Mouse (Mus musculus) embryonic stem cell, embryonic (primary cell): Measurements from ENCODE around the gene Auts2.

Experiments
- CTCF ChIA-PET, 4 experiments: fragments of 300-600 bp in 2 of 4; fragments of 350-600 bp in 2 of 4; sonication (Branson Sonifier 250); formaldehyde crosslinking; loops; one replicate each; lab custom pipeline; 2022; ENCODE audit warnings: inconsistent platforms in 2 of 4; lab: Charles Lee
- POLR2A ChIA-PET, 4 experiments: fragments of 300-600 bp in 2 of 4; fragments of 350-600 bp in 2 of 4; sonication (Branson Sonifier 250); formaldehyde crosslinking; loops; one replicate each; lab custom pipeline; 2022; ENCODE audit warnings: antibody characterized with exemption in 4 of 4, inconsistent platforms in 1 of 4; lab: Charles Lee

The Auts2 gene

GRCm38 (mm10) chr5:132126626-132127025, 416.5 kb downstream of the Auts2 start:
- POLR2A ChIA-PET, result interaction anchor here in 1 of 4 experiments (2.0 kb wide), 1 partner anchor 11 kb away, joined by 5 read pairs; no protein-coding TSS in a partner anchor
- CTCF ChIA-PET, result interaction anchor here in 2 of 4 experiments (0.6 to 1.9 kb wide), 3 partner anchors 11 to 122 kb away, joined by 3 to 15 read pairs (median 6); no protein-coding TSS in a partner anchor

- ChIA-PET POLR2A (interaction anchor here in 2 of 4 experiments (0.6 to 1.7 kb wide), 2 partner anchors 11 to 337 kb away, joined by 3 to 5 read pairs; no protein-coding TSS in a partner anchor), CTCF (interaction anchor here (0.6 to 2.5 kb wide), 10 partner anchors 11 to 1686 kb away, joined by 3 to 15 read pairs (median 4); no protein-coding TSS in a partner anchor)
These were observed 427.5 kb downstream of the Auts2 start for GRCm38 (mm10) chr5:132115631-132116030.

GRCm38 (mm10) chr5:132114561-132115301, 428.4 kb downstream of the Auts2 start:
- POLR2A ChIA-PET, result interaction anchor here in 2 of 4 experiments (0.6 to 1.7 kb wide), 2 partner anchors 12 to 336 kb away, joined by 3 to 5 read pairs; no protein-coding TSS in a partner anchor
- CTCF ChIA-PET, result interaction anchor here (0.6 to 2.5 kb wide), 6 partner anchors 12 to 1687 kb away, joined by 3 to 15 read pairs (median 3); no protein-coding TSS in a partner anchor

- ChIA-PET CTCF (interaction anchor here in 1 of 4 experiments (0.5 kb wide), 1 partner anchor 1278 kb away, joined by 6 read pairs; no protein-coding TSS in a partner anchor), POLR2A (no interaction called here)
These were observed 429.7 kb downstream of the Auts2 start for GRCm38 (mm10) chr5:132113480-132113879.

DNA sequence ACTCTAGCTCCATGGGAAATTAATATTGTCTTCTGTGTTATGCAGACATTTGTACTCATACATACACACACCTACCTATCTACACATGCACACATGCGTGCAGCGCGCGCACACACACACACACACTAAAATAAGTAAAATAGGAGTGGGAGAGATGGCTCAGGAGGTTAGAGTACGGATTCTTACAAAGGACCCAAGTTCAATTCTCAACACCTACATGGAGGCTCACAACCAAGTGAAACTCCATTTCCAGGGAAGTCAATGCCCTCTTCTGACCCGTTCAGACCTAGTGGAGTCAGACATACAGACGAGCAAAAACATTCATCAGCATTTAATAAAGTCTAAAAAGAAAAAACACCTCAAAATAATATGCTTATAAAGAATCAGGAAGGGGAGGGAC, 430.5 kb downstream of the Auts2 start:
- ChIA-PET POLR2A (no interaction called here), CTCF (interaction anchor here in 1 of 4 experiments (0.5 kb wide), 1 partner anchor 1567 kb away, joined by 3 read pairs; no protein-coding TSS in a partner anchor)

GRCm38 (mm10) chr5:132102426-132102825, 440.7 kb downstream of the Auts2 start:
- ChIA-PET POLR2A (no interaction called here), CTCF (no interaction called here)

GRCm38 (mm10) chr5:132098461-132098860, 444.7 kb downstream of the Auts2 start:
- ChIA-PET CTCF (no interaction called here), POLR2A (no interaction called here)

GRCm38 (mm10) chr5:132092721-132093120, 450.4 kb downstream of the Auts2 start:
- POLR2A ChIA-PET, result interaction anchor here in 1 of 4 experiments (0.6 kb wide), 1 partner anchor 64 kb away, joined by 4 read pairs; no protein-coding TSS in a partner anchor
- CTCF ChIA-PET, result interaction anchor here in 1 of 4 experiments (0.5 kb wide), 1 partner anchor 39 kb away, joined by 3 read pairs; no protein-coding TSS in a partner anchor

- ChIA-PET CTCF (no interaction called here), POLR2A (no interaction called here)
These were observed 453.5 kb downstream of the Auts2 start for GRCm38 (mm10) chr5:132089496-132090250.

- POLR2A ChIA-PET, result no interaction called here
- CTCF ChIA-PET, result no interaction called here
These were observed 454.6 kb downstream of the Auts2 start for GRCm38 (mm10) chr5:132088585-132088984.

GRCm38 (mm10) chr5:132083753-132084326, 459.3 kb downstream of the Auts2 start:
- ChIA-PET POLR2A (no interaction called here), CTCF (no interaction called here)

DNA sequence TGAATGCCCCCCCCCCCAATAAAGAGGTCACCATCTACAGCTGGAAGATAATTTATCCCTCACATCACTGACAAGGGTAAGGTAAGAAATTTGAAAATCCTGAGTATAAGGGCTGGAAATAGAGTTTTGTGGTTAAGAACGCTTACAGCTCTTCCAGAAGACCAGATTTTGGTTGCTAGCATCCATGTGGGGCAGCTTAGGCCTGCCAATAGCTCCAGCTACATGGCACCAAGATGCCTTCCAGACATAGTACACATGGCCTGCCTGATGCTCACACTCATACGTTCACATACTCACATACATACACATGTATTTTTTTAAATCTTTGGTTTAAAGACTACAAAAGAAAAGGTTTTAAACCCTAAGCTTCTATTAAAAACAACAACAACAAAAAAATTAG, 467.2 kb downstream of the Auts2 start:
- CTCF ChIA-PET, result no interaction called here
- POLR2A ChIA-PET, result no interaction called here

DNA sequence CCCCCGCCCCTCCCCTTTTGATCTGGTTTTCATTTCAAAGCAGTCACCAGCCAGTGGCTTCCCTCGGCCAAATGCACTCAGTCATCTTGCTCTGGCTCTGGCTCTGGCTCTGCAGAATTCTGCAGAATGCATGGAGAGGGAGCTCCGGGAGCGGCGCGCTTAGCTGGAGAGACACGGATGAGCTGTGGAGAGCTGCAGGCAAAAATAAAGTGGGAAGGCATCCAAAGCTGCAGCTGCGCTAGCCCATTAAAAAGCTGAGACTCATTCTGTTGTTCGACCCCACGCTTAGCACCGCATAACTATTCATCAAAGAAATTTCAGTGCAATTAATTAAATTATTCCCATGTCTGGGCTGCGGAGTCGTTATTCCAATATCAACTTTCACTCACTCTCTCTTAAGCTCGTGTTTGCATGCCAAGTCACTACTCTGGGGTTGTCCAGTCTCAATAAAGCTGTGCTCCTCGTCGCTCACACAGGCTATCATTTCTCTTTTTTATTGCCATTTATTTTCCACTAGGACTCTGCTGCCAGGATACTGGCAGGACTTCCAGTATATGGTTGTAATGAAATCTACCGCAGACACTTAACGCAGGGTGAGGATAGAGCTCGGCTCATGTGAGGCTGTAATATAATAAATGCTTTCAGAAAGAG, 468.3 kb downstream of the Auts2 start:
- ChIA-PET CTCF (interaction anchor here in 2 of 4 experiments (0.5 to 0.7 kb wide), 2 partner anchors 15 to 16 kb away, joined by 3 to 7 read pairs; no protein-coding TSS in a partner anchor), POLR2A (interaction anchor here in 1 of 4 experiments (0.7 kb wide), 3 partner anchors 20 to 574 kb away, joined by 3 read pairs; no protein-coding TSS in a partner anchor)

DNA sequence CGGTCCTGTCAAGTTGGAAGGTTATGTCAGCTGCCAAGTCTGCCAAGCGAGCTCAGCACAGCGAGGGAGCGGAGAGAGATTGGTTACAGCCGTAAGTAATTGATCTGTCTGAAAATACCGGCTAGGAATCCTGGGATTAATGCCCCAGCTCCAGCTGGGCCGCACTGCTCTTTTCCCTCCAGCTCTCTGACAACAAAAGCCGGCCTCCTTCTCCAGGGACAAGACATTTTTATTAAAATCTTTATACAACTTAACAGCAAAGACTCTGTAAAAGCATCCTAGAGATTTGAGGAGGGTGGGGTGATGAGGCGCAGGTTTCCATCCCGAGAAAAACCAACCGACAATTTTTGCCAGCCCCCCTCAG, 468.8 kb downstream of the Auts2 start:
- CTCF ChIA-PET, result no interaction called here
- POLR2A ChIA-PET, result interaction anchor here in 1 of 4 experiments (0.7 kb wide), 3 partner anchors 19 to 574 kb away, joined by 3 read pairs; no protein-coding TSS in a partner anchor

- ChIA-PET POLR2A (no interaction called here), CTCF (no interaction called here)
These were observed 469.3 kb downstream of the Auts2 start for GRCm38 (mm10) chr5:132073677-132074359.

DNA sequence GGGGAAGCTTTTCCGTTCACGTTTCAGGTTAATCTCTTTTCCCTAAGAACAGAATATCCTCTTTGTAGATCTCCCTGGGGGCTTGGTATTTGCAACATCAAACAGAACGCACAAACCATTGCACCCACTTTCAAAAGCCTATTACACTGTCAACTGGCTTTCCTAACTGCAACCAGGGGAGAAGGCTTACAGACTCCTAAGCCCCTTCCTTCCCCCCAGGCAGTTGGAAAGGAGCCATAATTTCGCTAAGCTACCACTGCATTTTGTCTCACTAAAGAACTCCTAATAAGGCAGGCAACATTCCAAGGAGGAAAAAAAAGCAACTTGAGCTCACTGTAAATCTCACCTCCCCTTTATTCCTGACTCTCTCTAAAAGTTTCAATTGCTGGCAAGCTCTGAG, 470.8 kb downstream of the Auts2 start:
- CTCF ChIA-PET, result no interaction called here
- POLR2A ChIA-PET, result no interaction called here

DNA sequence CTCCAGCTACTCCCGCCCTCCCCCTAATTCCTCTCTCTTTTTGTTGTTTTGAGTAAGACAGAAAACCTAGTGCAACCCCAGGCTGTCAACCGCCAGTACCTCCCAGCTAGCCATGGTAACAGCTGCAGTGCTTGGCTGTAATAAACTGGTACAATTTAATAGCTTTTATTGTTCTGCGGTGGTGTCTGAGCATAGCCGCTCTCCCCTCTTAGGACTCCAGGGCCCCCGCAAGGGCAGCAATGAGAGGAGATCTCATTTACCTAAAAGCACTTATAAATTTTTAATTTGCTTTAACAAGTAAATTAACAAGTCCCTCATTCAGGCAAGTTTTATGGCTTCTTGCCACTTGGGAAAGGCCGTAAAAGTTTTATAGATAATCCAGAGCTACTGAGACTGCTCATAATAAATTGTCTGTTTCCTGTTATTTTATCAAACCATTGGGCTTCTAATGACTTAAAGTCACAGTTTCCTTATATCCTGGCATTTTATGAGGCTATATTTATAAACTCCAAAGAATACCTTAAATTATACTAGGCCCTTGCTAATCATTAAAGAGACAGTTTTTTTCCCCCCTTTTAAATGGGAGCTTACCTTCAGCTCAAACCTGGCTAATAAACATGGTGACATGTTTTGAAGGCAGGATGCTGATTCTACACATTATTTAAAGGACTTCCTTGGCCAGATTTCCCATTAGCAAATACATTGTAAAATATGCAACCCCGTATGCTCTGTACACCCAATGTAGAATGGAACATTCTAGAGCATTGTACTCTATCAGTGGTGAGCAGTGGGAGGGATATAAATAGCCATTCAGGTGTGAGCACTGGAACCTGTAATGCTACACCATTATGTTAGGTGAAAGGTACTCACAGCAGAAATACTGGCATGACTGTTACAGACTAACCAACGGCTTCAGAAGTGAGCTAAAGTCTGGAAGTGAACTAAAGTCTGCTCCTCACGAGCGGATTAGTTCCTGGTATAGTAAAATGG, 475.1 kb downstream of the Auts2 start:
- POLR2A ChIA-PET, result no interaction called here
- CTCF ChIA-PET, result interaction anchor here in 2 of 4 experiments (0.5 to 1.1 kb wide), 2 partner anchors 11 to 583 kb away, joined by 3 to 4 read pairs; no protein-coding TSS in a partner anchor
